Mouse (Mus musculus) cerebellum, adult 2 months (tissue): ENCODE measurements around the gene E2f6. TPM values are rescaled to one million over a fixed set of nuclear protein-coding genes. Genes with fewer than 3 reads are reported as not detected.

ENCODE experiments used
- DNase-seq, 2 experiments: peaks; one replicate each; pipeline ENCODE4 v3.0.0; 2021
- H3K27ac ChIP-seq: fragments of 200-500 bp; 2 replicates; pipeline ENCODE4 v1.5.1; 2012; ENCODE audit warnings: low read length, control low read depth, inconsistent platforms; ENCODE audit not compliant: insufficient read depth
- H3K27me3 ChIP-seq: fragments of 200-500 bp; 2 replicates; pipeline ENCODE4 v1.6.1; 2012; ENCODE audit warnings: inconsistent platforms, mild to moderate bottlenecking, low read length, moderate library complexity; ENCODE audit not compliant: control insufficient read depth, insufficient read depth
- H3K4me1 ChIP-seq: fragments of 200-500 bp; 2 replicates; pipeline ENCODE4 v1.6.1; 2011; ENCODE audit warnings: low read length; ENCODE audit not compliant: control insufficient read depth, insufficient read depth
- H3K4me3 ChIP-seq: fragments of 200-500 bp; replicated peaks from 2 replicates; pipeline ENCODE3; 2011; ENCODE audit warnings: mild to moderate bottlenecking, low read depth, low read length, control low read depth; ENCODE audit not compliant: insufficient read depth
- CTCF ChIP-seq: fragments of 200-500 bp; IDR thresholded peaks from 2 replicates; pipeline ENCODE4 v1.5.1; 2011; ENCODE audit warnings: low read depth, mild to moderate bottlenecking, control low read depth, low read length, moderate library complexity, borderline replicate concordance; ENCODE audit not compliant: insufficient read depth
- POLR2A ChIP-seq: fragments of 200-500 bp; IDR thresholded peaks from 2 replicates; pipeline ENCODE4 v1.6.1; 2011; ENCODE audit warnings: low read length, control low read depth, borderline replicate concordance; ENCODE audit not compliant: insufficient read depth
- WGBS: fragments of 180-500 bp; shearing (Covaris S2); methylation state at CpG from one replicate; pipeline ENCODE4 v1.1.7; 2018; 5-methylcytosine and 5-hydroxymethylcytosine counted together
- polyA plus RNA-seq: library from polyadenylated mRNA; depleted of rRNA; stranded (reverse); fragments of >200 nt; gene quantifications from 2 replicates; pipeline ENCODE4 v1.2.3, GENCODE M21; 2012

E2f6 gene
- polyA plus RNA-seq, 1 experiment = 62.2 TPM

DNA sequence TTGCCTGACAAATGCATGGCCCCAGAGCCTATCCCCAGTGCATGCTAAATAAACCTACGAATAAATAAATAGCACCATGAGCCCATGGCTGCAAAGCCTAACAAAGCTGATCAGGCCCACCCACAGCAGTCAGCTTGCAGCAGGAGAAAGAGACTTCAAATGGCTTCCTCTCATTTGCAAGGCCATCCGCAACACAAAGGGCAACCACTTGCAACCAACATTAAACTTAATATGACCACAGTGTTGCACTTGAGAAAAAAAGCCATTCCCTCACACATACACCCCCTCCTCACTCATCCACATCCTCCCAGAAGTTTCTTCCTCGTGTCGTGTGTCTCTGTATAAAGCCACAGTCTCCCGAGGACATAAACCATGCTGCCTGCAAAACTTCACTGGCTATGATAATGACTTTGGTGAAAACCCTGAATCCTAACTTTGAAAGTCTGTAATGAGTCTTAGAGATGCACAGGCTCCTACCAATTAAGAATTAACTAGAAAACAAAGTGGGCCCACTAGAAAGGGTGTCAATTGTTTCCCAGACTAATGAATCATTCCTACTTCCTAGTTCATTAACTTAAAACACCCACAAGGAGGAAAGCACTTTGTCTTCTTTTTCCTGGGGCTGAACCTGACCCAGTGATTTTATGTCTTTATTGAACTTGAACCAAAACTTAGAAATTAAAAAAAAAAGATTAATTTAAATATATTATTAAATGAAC, 7.4 kb upstream of the E2f6 start:
- no peak for TF ChIP-seq POLR2A
- no peak for TF ChIP-seq CTCF
- Histone ChIP-seq H3K4me1 (peaks cover 4% of the 10 kb centered on the region; the same call in 1 of the 2 replicates), H3K4me3 (no peak overlapping the region), H3K27ac (no peak overlapping the region), H3K27me3 (no peaks in the 10 kb centered on the region; the same call in 1 of the 2 replicates)
- DNase-seq = no peak
- 67% methylated on average over 5 of the region's 5 CpGs for WGBS

DNA sequence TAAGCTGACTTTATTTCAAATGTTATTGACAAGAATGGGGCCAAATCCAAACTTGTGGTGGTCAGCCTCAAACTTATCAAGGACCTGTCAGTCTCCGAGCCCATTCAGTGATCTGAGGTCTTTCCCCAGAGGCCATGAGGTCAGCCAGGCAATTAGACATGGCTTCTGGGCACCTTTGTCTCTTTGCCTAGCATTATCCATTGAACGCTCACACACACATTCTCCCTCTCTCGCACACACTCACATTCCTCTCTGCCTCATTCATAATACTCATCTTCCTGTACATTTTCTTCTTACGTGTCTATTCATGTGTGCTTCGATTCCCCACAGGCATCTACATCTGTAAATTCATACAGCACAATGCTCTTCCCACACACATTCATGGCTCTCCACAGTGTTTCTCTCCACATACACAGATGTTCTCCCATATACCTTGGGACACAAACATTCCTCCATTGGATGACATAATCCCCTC, 6.8 kb upstream of the E2f6 start:
- DNase-seq = no peak
- H3K27me3 ChIP-seq = no peaks in the 10 kb centered on the region; the same call in 1 of the 2 replicates
- TF ChIP-seq POLR2A = no peak
- no peak for TF ChIP-seq CTCF

DNA sequence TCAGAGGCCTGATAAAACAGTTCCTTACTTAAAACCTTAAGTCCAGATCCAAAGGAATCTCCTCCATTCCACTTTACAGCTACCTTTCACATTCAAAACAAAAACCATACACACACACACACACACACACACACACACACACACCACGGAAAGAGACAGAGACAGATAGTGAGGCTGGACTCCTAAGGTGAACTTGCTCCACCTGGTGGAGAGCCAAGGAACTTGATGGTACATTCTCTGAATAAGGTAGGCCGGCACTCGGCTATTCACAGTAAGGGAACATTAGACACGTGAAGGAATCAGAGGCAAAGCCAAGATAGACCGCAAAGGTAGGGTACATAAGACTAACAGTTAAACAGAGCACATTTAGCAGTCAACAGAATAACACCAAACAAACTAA, 5.3 kb upstream of the E2f6 start:
- WGBS = 13% methylated on average over 5 of the region's 5 CpGs
- TF ChIP-seq CTCF (peak; percentile 80), POLR2A (no peak)
- Histone ChIP-seq H3K4me3 (no peak overlapping the region), H3K4me1 (no peaks in the 10 kb centered on the region; the same call in 1 of the 2 replicates), H3K27ac (no peak overlapping the region), H3K27me3 (no peaks in the 10 kb centered on the region)
- DNase-seq = peak; percentile 75 to 77

More for the DNA sequence above, 6.8 kb upstream of the E2f6 start:
- 66% methylated on average over 5 of the region's 5 CpGs for WGBS
- Histone ChIP-seq H3K27ac (no peak overlapping the region), H3K4me1 (peaks cover 4% of the 10 kb centered on the region; the same call in 1 of the 2 replicates), H3K4me3 (no peak overlapping the region)

- WGBS = 43% methylated on average over 3 of the region's 3 CpGs
- no peaks in the 10 kb centered on the region for H3K27me3 ChIP-seq
- H3K27ac ChIP-seq = no peak overlapping the region
- no peak overlapping the region for H3K4me3 ChIP-seq
- peaks cover 6% of the 10 kb centered on the region; the same call in 1 of the 2 replicates for H3K4me1 ChIP-seq
- no peak for TF ChIP-seq POLR2A
- TF ChIP-seq CTCF = peak; percentile 56; the same call in 1 of the 2 replicates
- no peak for DNase-seq
Observed at GRCm38 (mm10) chr12:16808045-16808444, 2.7 kb upstream of the E2f6 start.

- WGBS = 2% methylated on average over 15 of the region's 15 CpGs
- no peak for DNase-seq
- Histone ChIP-seq H3K27ac (no peak overlapping the region), H3K4me3 (peak overlapping the region; percentile 78), H3K27me3 (no peaks in the 10 kb centered on the region), H3K4me1 (peaks cover 13% of the 10 kb centered on the region)
- no peak for TF ChIP-seq POLR2A
- TF ChIP-seq CTCF = no peak
Observed at GRCm38 (mm10) chr12:16811477-16811876, 714 bp downstream of the E2f6 start.

DNA sequence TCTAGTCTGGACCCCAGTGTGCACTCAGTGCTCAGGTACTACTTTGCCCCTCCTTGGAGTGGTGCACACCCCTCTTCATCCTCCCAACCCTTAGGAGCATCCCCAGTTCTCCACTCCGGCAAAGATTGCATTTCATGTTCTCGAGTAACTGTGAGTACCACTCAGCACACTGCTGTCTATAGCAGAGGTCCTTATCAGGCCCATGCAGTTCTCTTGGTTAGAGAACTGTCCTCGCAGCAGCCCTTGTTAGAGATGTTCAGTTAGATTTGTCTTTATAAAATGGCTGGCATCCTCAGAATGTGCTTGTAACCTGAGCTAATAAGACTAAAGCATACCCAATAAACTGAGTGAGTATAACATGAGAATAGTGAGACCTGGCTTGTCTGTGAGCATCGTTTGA, 6.4 kb downstream of the E2f6 start:
- Histone ChIP-seq H3K4me1 (peaks cover 19% of the 10 kb centered on the region), H3K27ac (no peak overlapping the region), H3K27me3 (no peaks in the 10 kb centered on the region), H3K4me3 (no peak overlapping the region)
- DNase-seq = no peak
- 88% methylated on average over 4 of the region's 4 CpGs for WGBS
- TF ChIP-seq CTCF (no peak), POLR2A (no peak)

DNA sequence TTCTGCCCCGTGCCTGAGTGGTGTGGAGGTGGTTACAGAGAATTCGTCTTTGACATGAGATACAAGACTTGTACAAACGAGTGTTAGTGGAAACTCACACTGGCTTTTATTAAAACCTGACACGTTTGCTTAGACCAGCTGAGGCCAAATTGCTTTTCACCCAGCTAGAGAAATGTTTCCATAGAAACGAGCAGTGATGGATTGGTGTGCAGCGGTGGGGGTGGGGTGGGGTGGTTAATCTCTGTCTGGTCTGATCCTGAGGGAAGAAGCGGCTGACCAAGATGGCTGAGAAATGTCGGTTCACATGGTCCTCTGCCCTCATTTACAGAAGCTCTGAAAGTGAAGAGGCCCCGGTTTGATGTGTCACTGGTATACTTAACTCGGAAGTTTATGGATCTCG, 7.8 kb downstream of the E2f6 start:
- no peak overlapping the region for H3K27ac ChIP-seq

DNA sequence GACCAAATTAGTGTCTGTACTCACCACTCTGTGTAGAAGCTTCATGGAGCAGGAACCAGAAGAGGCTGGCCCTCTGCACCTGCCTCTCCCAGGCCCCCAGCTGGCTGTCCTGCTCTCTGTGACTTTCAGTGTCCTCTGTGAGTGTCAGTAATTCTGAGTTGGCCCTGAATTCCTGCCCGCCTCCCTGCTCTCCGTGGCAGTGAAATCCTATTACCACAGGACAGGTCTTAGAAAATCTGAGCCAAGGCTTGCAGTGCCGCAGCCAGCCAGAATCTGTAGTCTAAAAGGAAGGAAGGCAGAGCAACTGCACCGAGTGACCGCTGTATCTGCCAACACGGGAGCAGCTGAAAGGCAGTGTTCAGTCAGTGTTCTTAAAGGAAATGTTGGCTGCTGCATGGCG, 10.0 kb downstream of the E2f6 start:
- H3K4me1 ChIP-seq = peaks cover 6% of the 10 kb centered on the region; the same call in 1 of the 2 replicates
- peak; percentile 53 to 64 for DNase-seq
- WGBS = 27% methylated on average over 7 of the region's 7 CpGs
- TF ChIP-seq CTCF (no peak), POLR2A (no peak)
- no peak overlapping the region for H3K4me3 ChIP-seq
- no peaks in the 10 kb centered on the region for H3K27me3 ChIP-seq
- peak overlapping the region; percentile 70 for H3K27ac ChIP-seq

More for the DNA sequence above, 7.8 kb downstream of the E2f6 start:
- Histone ChIP-seq H3K27me3 (no peaks in the 10 kb centered on the region), H3K4me1 (peaks cover 12% of the 10 kb centered on the region), H3K4me3 (no peak overlapping the region)
- no peak for DNase-seq
- TF ChIP-seq CTCF = no peak
- TF ChIP-seq POLR2A = no peak
- 59% methylated on average over 11 of the region's 11 CpGs for WGBS
